Mouse (Mus musculus) lung, postnatal 36 days (tissue): ENCODE measurements around the gene Foxi3.

ENCODE experiments used
- DNase-seq: peaks from one replicate; pipeline ENCODE4 v3.0.0; 2022; ENCODE audit warnings: mixed read lengths

The Foxi3 gene

DNA sequence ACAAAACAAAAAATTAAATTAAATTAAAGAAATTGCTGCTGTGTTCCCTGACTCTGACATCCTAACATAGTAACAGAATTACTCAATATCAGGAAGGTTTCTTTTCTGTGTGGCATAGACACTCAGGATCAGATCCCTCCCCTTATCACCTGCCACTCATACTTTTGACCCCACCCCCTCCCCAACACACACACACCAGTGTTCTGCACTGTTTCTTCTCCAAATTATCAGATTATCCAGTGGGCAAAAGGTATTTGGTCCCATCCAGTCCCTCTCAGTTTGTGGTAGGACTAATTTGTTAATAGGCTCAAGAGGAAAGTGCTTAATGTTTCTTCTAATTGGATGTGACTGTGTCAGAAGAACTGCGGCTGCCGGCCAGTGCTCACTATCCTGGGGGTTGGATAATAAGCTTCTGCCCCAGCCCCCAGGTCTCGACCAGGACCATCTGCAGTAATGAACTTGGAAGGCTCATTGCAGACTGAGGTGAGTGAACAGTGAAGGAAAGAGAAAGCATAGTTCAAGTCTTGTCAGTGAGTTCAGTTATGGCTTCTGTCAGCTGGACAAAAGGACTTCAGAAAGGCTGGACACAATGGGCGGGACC lies 39.9 kb downstream of the Foxi3 start:
- no peak for DNase-seq

DNA sequence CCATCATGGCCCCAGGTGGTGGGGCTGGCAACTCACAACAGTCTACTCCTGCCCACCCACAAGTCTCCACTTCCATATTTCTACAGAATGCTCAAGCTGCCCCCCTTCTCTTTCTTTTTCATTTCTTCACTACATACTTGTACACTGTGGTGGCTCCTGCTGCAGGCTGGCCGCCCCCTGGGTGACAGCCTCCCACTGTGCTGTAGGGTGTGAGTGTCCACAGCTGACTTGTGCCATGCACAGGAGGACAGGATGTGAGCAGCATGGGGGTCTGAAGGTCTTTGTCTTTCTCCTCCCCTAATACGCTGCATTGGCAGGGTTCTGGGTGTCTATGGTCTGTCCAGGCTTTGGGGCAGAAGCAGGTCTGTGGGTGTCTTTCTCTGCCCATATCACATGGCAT lies 46.3 kb downstream of the Foxi3 start:
- DNase-seq, result no peak

DNA sequence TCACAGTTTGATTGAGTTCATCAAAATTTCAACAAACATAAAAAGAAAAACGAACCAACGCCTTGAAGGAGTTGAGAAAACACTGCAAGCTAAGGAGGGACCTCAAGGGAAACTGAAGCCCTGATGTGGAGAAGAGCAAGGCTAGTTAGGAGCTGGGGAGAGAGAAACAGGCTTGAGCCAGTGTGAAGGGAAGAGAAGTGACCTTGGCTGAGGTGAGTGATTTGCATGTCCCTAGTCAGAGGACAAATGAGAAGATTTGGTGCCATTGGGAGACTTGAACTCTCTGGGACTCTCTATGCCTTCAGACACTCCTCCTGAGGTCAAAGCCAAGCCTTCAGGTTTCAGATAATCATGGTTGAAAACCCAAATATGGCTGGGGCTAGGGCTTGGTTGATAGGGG lies 47.8 kb downstream of the Foxi3 start:
- DNase-seq, result no peak
